Mouse (Mus musculus): ENCODE results near the gene Rbfox3. TPM values are rescaled to one million over a fixed set of nuclear protein-coding genes. Genes with fewer than 3 reads are reported as not detected.

Gene Rbfox3
- polyA plus RNA-seq, 1 experiment from 2014 or later: 77.9 TPM

DNA sequence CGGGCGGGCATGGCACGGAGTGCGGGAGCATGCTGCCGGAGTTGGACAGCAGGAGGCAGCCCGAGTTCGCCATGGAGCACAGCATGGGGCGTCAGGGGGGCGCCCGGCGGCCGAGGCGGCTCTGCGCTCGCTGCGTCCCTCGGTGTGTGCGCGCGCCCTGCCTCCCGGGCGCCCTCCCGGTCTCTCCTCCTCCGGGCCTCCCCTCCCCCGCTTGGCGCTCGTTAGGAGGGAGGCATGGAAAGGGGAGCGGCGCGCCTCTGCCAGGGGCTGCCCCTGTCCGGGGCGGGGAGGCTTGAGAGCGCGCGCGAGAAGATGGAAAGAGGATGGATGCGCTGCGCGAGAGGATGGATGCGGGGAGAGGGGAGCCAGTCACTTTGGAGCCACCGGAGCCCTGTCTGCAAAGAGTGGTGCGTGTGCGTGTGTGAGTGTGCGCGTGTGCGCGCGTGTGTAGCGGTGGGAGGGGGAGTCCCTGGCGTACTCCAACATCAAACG lies 341.8 kb downstream of the Rbfox3 start:
- Histone ChIP-seq H3K27me3 (peaks cover 55% of the 10 kb centered on the region), H3K4me1 (replicated peaks) (peaks cover 61% of the 10 kb centered on the region), H3K4me2 (peak overlapping the region; percentile 98), H3K4me3 (peak overlapping the region; percentile 58), H3K36me3 (no peaks in the 10 kb centered on the region), H3K27ac (replicated peaks) (peak overlapping the region; percentile 69), H3K9ac (peak overlapping the region; percentile 65), H3K9me3 (no peaks in the 10 kb centered on the region)
- peak; percentile 20 for ATAC-seq (ENCODE audit: low FRiP score, low read depth)
- WGBS: under 1% methylated on average over 46 of the region's 51 CpGs

DNA sequence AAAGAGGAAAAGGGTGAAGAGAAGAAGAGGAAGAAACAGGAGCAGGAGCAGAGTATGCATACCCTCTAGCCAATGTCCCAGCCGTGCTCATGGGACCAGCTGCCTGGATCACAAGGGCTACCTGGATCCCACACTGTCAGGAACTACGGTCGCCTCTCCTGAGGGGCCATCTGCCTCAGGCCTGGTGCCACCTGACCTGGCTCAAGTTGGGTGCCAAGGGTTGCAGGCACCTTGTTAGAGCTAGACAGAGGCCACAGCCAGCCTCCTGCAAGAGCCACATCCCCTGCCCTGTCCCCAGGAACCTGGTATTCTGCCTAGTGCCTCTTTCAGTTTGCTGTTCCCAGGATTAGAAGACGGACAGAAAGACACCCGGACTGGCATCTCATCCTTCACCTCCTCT lies 347.5 kb downstream of the Rbfox3 start:
- H3K4me3 ChIP-seq: no peak overlapping the region
- peaks cover 12% of the 10 kb centered on the region for H3K27me3 ChIP-seq
- no peak overlapping the region for H3K4me2 ChIP-seq
- peaks cover 23% of the 10 kb centered on the region for H3K4me1 ChIP-seq (replicated peaks)
- H3K9me3 ChIP-seq: no peaks in the 10 kb centered on the region
- no peak for ATAC-seq (ENCODE audit: low FRiP score, low read depth)
- WGBS: 85% methylated on average over 5 of the region's 5 CpGs
- H3K9ac ChIP-seq: no peak overlapping the region
- no peaks in the 10 kb centered on the region for H3K36me3 ChIP-seq
- H3K27ac ChIP-seq (replicated peaks): no peak overlapping the region

DNA sequence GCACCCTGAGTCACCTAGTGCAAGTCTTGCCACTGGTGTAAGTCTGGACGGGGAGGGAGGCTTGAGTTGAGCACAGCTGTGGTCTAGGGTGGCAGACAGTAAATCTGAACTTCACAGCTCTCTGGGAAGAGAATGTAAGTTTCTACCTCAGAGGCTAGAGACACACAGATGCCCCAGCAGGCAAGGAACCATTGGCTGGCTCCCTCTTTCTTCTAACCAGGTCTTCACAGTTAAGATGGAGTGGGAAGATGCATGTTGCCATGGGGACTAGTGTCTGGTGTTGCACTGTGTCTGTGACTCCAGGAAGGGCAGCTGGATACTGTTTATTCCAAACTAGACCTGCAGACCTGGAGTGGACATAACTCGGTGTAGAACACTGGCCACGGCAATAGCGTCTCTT lies 348.6 kb downstream of the Rbfox3 start:
- no peaks in the 10 kb centered on the region for H3K36me3 ChIP-seq
- no peak overlapping the region for H3K4me2 ChIP-seq
- ATAC-seq (ENCODE audit: low FRiP score, low read depth): no peak
- H3K9ac ChIP-seq: no peak overlapping the region
- no peak overlapping the region for H3K4me3 ChIP-seq
- H3K9me3 ChIP-seq: no peaks in the 10 kb centered on the region
- H3K27me3 ChIP-seq: peaks cover 4% of the 10 kb centered on the region; the same call in 1 of the 2 replicates
- 83% methylated on average over 4 of the region's 4 CpGs for WGBS
- H3K27ac ChIP-seq (replicated peaks): no peak overlapping the region
- peaks cover 18% of the 10 kb centered on the region for H3K4me1 ChIP-seq (replicated peaks)

DNA sequence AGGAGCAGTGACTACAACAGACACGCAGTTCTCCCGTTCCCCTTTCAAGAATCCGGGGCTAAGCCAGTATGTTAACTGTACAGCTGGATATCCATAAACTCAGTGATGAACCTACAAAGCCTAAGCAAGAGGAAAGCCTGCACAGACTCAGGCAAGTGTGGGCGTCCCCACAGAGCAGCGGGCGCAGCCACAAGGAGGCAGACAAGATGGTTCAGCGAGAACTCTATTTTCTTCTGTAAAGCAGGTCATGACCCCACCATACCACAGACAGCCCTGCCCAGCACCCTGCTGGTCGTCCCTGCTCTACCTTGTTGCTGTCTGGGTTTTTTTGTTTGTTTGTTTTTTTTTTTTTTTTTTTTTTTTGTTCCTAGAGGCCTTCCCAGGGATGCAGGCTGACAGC lies 353.2 kb downstream of the Rbfox3 start:
- Histone ChIP-seq H3K27me3 (no peaks in the 10 kb centered on the region), H3K4me1 (replicated peaks) (peaks cover 17% of the 10 kb centered on the region), H3K4me3 (no peak overlapping the region), H3K9ac (no peak overlapping the region), H3K4me2 (no peak overlapping the region), H3K36me3 (no peaks in the 10 kb centered on the region), H3K9me3 (no peaks in the 10 kb centered on the region), H3K27ac (replicated peaks) (no peak overlapping the region)
- 60% methylated on average over 8 of the region's 8 CpGs for WGBS
- ATAC-seq (ENCODE audit: low FRiP score, low read depth): no peak

DNA sequence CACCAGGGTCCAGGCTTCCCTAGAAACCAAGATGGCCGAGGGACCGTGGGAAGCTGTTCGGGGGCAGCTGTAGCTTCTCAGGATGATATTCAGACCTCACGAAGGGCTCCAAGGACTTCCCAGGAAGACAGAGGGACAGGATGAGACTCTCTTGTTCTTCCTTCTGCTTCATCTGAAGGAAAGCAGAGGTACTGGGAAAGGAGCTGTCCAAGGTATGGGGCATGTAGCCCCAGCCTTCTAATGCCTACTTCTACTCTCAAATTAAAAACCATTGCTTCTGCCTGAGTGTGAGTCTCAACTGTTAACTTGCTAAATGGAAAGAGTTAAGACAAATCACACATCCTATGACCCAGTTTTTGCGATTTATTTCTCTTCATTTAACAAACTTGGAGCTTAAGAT lies 355.8 kb downstream of the Rbfox3 start:
- Histone ChIP-seq H3K4me2 (no peak overlapping the region), H3K27ac (replicated peaks) (no peak overlapping the region), H3K9me3 (no peaks in the 10 kb centered on the region), H3K4me1 (replicated peaks) (peaks cover 42% of the 10 kb centered on the region), H3K9ac (no peak overlapping the region), H3K27me3 (no peaks in the 10 kb centered on the region), H3K4me3 (no peak overlapping the region), H3K36me3 (no peaks in the 10 kb centered on the region)
- 71% methylated on average over 5 of the region's 5 CpGs for WGBS
- no peak for ATAC-seq (ENCODE audit: low FRiP score, low read depth)

DNA sequence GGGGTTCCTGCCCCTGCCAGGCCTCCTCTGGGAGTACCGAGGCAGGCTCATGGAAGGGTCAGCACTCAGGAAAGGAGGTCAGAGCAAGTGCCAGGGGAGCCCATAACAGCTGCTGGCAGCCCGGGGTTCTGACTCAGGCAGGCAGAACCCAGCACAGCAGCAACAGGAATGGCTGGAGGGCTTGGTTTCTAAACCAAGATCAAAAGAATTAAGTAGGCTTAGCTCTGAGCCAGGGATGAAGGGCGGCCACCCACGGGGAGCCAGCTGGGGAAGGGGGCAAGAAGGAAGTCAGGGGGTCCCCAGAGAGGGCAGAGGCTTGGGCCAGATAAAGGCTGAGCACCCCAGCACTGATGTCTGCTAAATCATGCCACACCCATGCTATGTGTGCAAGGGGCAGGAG lies 356.9 kb downstream of the Rbfox3 start:
- Histone ChIP-seq H3K4me1 (replicated peaks) (peaks cover 48% of the 10 kb centered on the region), H3K27ac (replicated peaks) (0 out of 2 replicates have a peak overlapping the region, but pooled peaks have one; percentile 20)

DNA sequence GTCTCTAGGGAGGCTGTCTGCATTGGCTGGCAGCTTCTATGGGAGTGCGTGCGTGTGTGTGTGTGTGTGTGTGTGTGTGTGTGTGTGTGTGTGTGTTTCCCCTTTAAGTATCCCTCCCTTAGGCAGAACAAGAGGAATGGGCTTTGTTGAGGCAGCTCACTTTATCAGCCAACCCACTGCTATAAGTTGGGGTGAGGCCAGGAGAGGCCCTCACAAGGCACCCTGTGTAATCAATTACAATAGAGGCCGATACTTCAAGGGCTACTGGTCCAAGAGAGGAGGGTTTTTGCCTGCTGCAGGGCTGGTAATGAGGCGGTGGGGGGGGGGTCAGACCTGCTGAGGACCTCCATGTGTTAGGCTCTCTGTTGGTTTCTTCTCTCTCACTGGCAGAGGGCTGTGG lies 357.5 kb downstream of the Rbfox3 start:
- ATAC-seq (ENCODE audit: low FRiP score, low read depth): no peak
- Histone ChIP-seq H3K4me2 (no peak overlapping the region), H3K27ac (replicated peaks) (0 out of 2 replicates have a peak overlapping the region, but pooled peaks have one; percentile 20), H3K4me3 (no peak overlapping the region), H3K9me3 (no peaks in the 10 kb centered on the region), H3K9ac (no peak overlapping the region), H3K36me3 (no peaks in the 10 kb centered on the region), H3K27me3 (no peaks in the 10 kb centered on the region), H3K4me1 (replicated peaks) (peaks cover 48% of the 10 kb centered on the region)
- WGBS: 28% methylated on average over 4 of the region's 4 CpGs

More for the DNA sequence above, 356.9 kb downstream of the Rbfox3 start:
- H3K4me2 ChIP-seq: no peak overlapping the region
- no peak overlapping the region for H3K4me3 ChIP-seq
- no peaks in the 10 kb centered on the region for H3K27me3 ChIP-seq
- H3K9ac ChIP-seq: no peak overlapping the region
- no peak for ATAC-seq (ENCODE audit: low FRiP score, low read depth)
- no peaks in the 10 kb centered on the region for H3K36me3 ChIP-seq
- 16% methylated on average over 4 of the region's 4 CpGs for WGBS
- H3K9me3 ChIP-seq: no peaks in the 10 kb centered on the region

DNA sequence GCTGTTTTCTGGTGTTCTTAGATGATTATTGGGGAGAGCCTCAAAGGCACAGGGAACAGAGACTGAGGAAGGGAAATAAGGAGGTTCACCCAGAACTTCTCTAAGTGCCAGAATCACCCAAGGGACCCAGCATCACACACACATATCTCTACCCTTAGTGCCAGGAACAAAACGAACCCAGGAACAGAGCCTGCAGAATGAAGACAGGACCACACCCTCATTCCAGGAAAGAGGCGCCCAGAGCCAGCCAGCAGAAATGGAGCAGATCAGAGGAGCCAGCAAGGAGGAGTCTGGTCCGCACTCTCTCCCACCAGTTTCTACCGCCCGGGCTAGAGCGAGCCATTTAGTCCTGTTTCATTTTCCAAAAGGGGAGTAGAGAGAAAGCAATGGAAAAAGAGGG lies 358.4 kb downstream of the Rbfox3 start:
- H3K4me1 ChIP-seq (replicated peaks): peaks cover 48% of the 10 kb centered on the region
- H3K4me3 ChIP-seq: no peak overlapping the region
- H3K4me2 ChIP-seq: no peak overlapping the region
- H3K9ac ChIP-seq: no peak overlapping the region
- 51% methylated on average over 6 of the region's 6 CpGs for WGBS
- H3K27ac ChIP-seq (replicated peaks): no peak overlapping the region; the same call in 1 of the 2 replicates
- H3K27me3 ChIP-seq: no peaks in the 10 kb centered on the region
- no peak for ATAC-seq (ENCODE audit: low FRiP score, low read depth)
- H3K36me3 ChIP-seq: no peaks in the 10 kb centered on the region
- no peaks in the 10 kb centered on the region for H3K9me3 ChIP-seq

DNA sequence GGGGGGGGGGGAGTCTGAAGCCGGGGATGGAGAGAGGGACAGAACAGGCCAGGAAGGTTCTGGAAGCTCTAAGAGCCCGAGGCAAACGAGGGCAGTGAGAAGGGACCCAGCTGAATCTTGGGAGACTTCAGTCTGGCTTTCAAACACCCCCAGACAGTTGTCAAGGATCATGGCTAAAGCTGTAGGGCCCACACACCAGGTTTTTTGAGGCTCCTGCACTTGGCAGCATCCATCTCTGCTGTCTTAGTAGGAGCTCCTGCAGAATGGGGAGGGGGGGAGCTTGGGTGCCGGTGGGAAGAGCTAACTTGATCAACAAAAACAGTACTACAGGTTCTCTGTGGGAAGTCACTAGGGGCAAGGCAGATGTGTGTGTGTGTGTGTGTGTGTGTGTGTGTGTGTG lies 358.9 kb downstream of the Rbfox3 start:
- peak overlapping the region; percentile 60; the same call in 1 of the 2 replicates for H3K27ac ChIP-seq (replicated peaks)
- no peaks in the 10 kb centered on the region for H3K27me3 ChIP-seq
- no peaks in the 10 kb centered on the region for H3K36me3 ChIP-seq
- peaks cover 48% of the 10 kb centered on the region for H3K4me1 ChIP-seq (replicated peaks)
- 59% methylated on average over 4 of the region's 4 CpGs for WGBS
- H3K4me2 ChIP-seq: no peak overlapping the region
- no peak overlapping the region for H3K4me3 ChIP-seq
- no peak overlapping the region for H3K9ac ChIP-seq
- ATAC-seq (ENCODE audit: low FRiP score, low read depth): no peak
- H3K9me3 ChIP-seq: no peaks in the 10 kb centered on the region

DNA sequence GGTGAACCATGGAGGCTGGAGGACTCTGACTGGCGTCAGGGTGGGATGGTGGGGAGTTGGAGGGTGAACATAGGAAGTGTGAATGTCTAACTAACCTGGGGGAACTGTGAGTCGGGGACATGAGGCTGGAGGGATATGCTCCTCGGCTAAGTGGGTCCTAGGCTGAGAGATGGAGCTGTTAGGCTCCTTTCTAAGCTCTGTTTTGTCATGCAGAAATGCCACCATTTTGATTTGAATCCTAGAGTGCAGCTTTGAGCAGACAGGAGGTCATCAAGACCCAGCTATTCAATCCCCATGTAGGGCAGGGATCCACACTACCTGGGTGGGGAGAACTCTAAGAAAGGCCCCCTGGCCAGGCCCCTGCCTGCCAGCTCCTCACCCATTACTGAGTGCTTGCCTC lies 359.7 kb downstream of the Rbfox3 start:
- Histone ChIP-seq H3K4me3 (no peak overlapping the region), H3K9ac (no peak overlapping the region), H3K4me1 (replicated peaks) (peaks cover 48% of the 10 kb centered on the region), H3K27ac (replicated peaks) (peak overlapping the region; percentile 60), H3K27me3 (no peaks in the 10 kb centered on the region), H3K36me3 (no peaks in the 10 kb centered on the region), H3K4me2 (no peak overlapping the region), H3K9me3 (no peaks in the 10 kb centered on the region)
- 45% methylated on average over 3 of the region's 3 CpGs for WGBS
- no peak for ATAC-seq (ENCODE audit: low FRiP score, low read depth)

DNA sequence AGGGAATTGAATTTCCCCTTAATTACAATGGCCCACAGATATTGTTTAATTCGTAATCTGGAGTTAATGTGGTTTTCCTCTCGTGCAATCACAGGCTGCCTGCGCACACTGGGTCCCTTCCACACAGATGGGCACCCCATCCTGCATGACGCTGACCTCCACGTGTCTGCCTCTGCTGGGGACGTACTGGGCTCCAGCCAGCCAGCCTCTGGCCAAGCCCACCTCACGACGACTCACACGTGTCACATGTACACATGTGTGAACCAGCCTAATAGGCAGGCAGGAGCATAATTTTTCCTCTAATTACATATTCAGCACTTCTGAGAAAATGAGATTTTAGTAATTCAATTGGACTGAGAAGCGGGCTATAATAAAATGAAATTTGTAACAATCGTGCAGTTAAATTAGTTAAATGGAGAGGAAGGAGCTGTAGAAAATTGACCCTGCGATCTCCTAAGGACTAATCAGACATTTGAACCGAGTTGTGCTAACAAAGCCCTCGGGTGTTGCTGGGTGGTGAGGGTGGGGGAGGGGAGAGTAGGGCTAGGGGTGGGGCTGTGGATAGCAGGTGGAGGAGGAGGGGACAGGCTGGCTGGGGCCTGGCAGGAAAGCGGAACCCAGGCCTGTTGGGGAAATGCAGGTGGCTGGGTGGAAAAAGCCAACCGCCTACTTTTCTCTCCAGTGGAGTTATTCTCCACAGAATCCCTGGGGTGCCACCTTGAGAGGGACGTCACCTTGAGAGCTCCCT lies 360.4 kb downstream of the Rbfox3 start:
- Histone ChIP-seq H3K4me2 (no peak overlapping the region), H3K4me1 (replicated peaks) (peaks cover 51% of the 10 kb centered on the region), H3K27me3 (no peaks in the 10 kb centered on the region), H3K36me3 (no peaks in the 10 kb centered on the region), H3K9ac (no peak overlapping the region), H3K4me3 (no peak overlapping the region), H3K27ac (replicated peaks) (peak overlapping the region; percentile 60), H3K9me3 (no peaks in the 10 kb centered on the region)
- WGBS: 19% methylated on average over 17 of the region's 17 CpGs
- ATAC-seq (ENCODE audit: low FRiP score, low read depth): peak; percentile 57; the same call in 1 of the 2 replicates

DNA sequence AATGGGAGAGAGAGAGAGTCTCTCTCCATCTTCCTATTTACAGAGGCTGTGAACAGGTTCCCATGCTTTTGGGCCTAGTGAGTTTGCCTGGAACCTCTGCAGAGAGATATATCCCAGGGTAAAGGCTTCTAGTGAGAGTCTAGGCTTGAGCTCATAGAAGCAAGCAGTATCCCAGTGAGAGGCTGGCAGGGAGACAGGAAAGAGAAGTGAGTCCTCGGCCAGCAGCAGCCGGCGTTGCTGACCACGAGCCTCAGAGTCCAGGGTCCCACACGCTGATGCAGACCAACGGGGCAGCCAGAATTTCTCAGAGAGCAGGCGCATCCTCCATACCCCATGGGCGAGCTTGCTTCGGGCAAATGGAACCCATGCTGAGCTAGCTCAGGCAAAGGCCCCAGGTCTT lies 363.2 kb downstream of the Rbfox3 start:
- Histone ChIP-seq H3K27me3 (no peaks in the 10 kb centered on the region), H3K9me3 (no peaks in the 10 kb centered on the region), H3K4me1 (replicated peaks) (peaks cover 54% of the 10 kb centered on the region), H3K27ac (replicated peaks) (no peak overlapping the region), H3K9ac (no peak overlapping the region), H3K4me2 (no peak overlapping the region), H3K4me3 (no peak overlapping the region), H3K36me3 (no peaks in the 10 kb centered on the region)
- WGBS: 83% methylated on average over 9 of the region's 9 CpGs
- no peak for ATAC-seq (ENCODE audit: low FRiP score, low read depth)

Data from hindbrain, embryonic 15.5 days (tissue).